Mouse (Mus musculus): Measurements from ENCODE around the gene Tbx4.

Gene Tbx4

DNA sequence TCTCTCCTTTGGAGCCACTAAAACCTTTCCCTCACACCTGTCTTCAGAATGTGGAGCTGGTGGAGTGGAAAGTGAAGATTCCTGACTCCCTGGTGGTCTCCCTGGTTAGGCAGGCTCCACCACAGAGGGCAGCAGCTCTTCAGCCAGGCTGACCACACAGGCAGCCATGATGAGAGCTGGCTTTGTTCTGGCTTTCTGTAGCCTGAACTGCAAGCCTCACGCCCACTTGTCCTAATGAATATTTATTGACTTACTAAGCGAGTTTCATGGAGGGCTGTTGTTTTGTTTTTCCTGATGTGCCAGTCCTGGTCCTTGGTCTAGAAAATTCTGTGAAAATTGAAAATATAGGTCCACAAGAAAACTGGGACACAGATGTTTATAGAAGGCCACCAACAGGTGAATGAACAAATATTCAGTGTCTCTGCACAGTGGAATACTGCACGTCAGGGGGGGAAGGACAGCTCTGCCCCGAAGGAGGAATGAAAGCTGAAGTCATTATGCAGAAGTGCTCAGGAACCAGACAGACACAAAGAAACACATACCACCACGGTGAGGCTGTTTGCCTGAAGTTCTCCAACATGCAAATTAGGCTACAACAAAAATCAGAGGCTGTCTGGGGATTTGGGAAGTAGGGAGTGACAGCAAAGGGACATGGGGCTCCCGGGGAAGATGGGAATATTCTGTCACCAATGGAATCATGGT lies 28.1 kb upstream of the Tbx4 start:
- no peak for DNase-seq (ENCODE audit: low spot score in 2 of 2)

DNA sequence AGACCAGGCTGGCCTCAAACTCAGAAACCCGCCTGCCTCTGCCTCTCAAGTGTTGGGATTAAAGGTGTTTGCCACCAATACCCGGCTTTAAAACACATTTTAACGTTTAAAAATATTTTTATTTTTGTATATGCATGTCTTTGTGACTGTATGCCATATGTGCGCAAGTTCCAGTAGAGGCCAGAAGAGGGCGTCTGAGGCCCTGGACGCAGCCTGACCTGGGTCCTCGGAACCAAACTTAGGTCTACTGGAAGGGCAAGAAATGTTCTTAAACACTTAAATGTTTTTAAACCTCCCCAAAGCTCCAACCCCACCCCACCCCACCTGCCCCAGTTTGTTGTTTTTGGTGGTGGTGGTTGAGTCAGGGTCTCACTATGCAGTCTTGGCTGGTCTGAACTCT lies 21.9 kb upstream of the Tbx4 start:
- no peak for DNase-seq (ENCODE audit: low spot score in 2 of 2)

DNA sequence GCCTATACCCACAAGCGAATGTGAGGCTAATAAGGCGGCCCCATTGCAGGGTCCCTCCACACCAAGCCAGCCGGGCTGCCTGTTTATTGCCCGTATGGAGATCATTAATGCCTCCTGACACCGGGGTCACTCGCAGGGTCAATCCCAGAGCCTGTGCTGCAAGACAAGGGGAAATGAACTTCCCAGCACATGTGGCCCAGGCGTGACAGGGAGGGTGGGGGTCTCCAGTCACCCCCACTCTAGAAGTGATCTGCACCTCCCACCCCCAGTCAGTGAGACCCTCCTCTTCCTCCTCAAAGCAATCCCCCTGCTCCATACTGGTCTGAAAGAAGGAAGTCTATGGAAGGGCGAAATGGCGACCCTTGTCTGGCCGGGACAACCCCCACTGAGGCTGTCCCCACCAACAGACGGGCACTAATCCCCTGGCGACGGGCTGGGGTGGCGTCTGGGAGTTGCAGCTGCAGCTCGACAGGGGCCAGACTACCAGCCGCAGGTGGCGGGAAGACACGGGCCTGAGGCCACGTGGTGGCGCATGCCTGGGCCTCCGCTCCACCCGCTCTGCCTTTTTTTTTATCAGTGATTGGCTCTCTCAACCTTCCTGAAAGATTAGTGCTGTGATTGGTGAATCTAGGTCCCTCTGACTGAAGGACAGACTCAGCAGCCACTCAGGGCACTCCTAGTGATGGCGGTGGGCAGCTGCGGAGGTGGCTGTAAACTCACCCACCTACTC lies 10.0 kb upstream of the Tbx4 start:
- DNase-seq (ENCODE audit: low spot score in 2 of 2), result no peak

GRCm38 (mm10) chr11:85884498-85884897 lies 1.7 kb upstream of the Tbx4 start:
- DNase-seq (ENCODE audit: low spot score in 2 of 2), result no peak

DNA sequence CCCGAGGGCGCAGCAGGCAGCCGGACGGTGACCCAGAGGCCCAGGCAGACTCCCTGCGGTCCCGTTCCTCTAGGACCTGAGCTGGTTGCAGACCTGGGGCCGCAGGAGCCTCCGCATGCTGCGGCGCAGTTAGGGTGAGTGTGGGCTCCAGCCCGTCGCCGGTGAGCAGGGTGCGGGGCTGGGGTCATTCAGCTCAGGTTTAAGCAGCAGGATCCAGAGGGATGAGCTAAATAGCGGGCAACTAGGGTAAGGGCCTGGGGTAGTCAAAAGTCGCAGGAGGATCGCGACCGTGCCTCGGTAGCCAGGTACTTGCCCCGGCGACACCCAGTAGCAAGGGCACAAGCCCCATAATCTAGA lies 185 bp downstream of the Tbx4 start:
- DNase-seq (ENCODE audit: low spot score in 2 of 2), result no peak

DNA sequence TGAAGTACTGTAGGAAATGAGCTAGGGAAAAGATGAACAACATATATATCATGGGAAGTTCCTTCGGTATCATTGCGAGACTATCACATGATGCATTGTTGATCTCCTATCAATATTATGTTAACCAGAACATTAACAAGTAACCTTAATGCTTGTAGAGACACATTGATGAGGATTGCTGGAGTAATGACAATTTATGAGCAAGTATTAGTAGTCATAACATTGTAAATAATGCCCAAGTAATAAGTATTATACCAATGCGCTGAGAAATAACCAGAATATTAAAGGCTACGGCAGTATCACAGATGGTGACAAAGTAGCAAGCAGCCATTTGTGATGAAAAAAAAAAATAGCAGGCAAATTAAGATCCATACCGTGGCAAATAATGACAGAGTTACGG lies 1.1 kb downstream of the Tbx4 start:
- DNase-seq (ENCODE audit: low spot score in 2 of 2), result no peak

- no peak for DNase-seq (ENCODE audit: low spot score in 2 of 2)
These were observed 1.7 kb downstream of the Tbx4 start for GRCm38 (mm10) chr11:85887801-85888450.

- DNase-seq (ENCODE audit: low spot score in 2 of 2), result no peak
These were observed 2.3 kb downstream of the Tbx4 start for GRCm38 (mm10) chr11:85888451-85888961.

GRCm38 (mm10) chr11:85889056-85889729 lies 3.0 kb downstream of the Tbx4 start:
- no peak for DNase-seq (ENCODE audit: low spot score in 2 of 2)

GRCm38 (mm10) chr11:85889730-85890562 lies 3.7 kb downstream of the Tbx4 start:
- DNase-seq (ENCODE audit: low spot score in 2 of 2), result no peak

- DNase-seq (ENCODE audit: low spot score in 2 of 2), result no peak
These were observed 4.3 kb downstream of the Tbx4 start for GRCm38 (mm10) chr11:85890563-85890845.

DNA sequence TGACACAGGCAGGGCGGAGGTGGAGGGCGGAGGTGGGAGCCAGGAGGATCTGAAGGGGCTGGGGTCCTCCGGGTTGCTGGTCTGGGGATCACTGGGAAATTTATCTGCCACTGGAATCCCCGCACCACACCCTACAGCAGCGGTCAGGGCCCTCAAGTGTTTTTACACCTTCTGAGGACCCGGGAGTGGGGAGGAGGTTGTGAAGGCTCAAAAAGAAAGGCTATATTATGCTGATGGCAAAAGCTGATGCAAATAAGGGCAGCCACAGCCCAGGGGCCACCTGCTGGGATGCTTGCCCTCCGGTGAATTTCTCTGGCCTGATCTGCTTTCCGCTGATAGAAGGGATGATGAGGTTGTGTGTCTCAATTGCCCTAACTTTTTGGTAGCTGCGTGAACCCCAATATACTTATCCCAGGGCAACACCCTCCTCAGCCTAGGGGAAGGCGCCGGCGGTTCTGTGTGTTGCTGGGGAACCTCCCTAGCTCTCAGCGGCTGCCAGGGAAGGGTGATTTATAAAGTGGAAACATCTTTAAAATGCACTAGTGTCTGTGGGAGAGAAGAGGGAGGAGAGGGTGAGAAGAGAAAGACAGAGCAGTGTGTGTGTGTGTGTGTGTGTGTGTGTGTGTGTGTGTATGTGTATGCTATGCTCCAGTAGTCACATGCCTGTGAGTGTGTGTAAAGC lies 4.9 kb downstream of the Tbx4 start:
- no peak for DNase-seq (ENCODE audit: low spot score in 2 of 2)

- DNase-seq (ENCODE audit: low spot score in 2 of 2), result no peak
These were observed 5.4 kb downstream of the Tbx4 start for GRCm38 (mm10) chr11:85891692-85892040.

DNA sequence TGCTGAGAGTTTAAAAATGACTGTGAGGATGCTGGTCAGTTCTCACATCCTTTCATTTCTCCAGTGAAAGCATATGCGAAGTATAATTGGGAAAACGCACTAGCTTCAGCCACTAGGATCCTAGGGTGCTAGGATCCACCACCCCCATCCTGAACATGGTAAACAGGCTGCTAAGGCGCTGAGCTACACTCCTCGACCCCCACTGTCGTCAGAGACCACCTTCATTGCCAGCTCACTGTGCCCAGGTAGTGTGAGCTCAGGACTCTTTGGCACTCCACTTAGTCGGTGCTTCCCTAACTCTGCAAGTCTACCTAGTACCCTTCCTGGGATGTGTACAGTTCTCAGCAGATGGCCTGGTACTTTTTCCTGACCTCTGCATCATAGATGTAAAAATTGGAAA lies 6.5 kb downstream of the Tbx4 start:
- DNase-seq (ENCODE audit: low spot score in 2 of 2), result no peak

DNA sequence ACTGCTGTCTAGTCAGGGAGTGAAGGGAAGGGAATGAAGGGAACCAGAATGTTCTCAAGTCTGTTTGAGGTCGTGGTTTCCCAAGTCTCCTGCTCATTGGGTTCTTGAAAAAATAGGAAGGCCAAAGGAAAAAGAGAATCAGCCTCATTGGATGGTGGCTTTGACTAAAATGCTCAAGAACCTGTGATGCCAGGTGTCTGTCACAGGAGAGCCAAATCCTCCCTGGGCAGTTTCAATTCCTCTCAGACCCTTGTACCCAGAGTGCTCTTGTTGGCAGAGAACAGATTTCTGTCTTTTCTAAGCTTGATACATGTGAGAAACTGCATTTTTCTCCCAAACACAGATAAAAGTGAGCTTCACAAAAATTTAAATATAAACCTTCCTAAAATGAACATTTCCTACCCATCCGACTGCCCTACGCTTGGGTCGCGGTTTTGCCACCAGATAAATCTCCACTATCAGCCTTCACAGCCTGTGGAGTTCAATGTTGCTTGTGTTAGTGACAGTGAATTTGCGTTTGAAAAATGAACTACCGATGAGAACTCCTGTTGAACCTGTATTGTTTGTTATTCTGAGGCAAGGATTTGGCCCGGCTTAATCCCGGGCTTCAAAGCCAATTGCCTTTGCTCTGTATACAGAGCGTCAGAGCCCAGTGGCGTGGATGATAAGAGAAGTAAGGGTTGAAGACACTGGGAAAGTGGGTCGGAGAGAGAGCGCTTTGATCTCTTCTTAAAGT lies 7.3 kb downstream of the Tbx4 start:
- DNase-seq (ENCODE audit: low spot score in 2 of 2), result no peak

DNA sequence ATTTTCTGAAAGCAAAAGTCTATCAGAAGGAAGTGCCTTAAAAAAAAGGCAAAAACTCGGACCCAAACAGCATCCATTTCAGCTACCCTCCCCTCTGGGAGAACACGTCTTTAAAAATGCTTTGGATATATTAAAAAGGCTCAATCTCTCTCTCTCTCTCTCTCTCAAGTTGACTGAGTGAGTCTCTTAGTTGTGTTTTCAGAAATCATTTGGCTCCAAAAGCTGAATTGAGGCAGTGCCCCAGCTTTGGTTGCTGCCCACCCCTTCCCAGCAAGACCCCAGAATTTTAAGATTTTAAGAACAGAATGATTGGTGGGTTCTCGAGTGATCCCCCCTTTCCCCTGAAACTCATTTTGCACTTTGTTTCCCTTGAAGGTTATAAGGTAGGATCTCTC lies 7.9 kb downstream of the Tbx4 start:
- DNase-seq (ENCODE audit: low spot score in 2 of 2), result no peak

- DNase-seq (ENCODE audit: low spot score in 2 of 2), result no peak
These were observed 8.7 kb downstream of the Tbx4 start for GRCm38 (mm10) chr11:85894731-85895545.

DNA sequence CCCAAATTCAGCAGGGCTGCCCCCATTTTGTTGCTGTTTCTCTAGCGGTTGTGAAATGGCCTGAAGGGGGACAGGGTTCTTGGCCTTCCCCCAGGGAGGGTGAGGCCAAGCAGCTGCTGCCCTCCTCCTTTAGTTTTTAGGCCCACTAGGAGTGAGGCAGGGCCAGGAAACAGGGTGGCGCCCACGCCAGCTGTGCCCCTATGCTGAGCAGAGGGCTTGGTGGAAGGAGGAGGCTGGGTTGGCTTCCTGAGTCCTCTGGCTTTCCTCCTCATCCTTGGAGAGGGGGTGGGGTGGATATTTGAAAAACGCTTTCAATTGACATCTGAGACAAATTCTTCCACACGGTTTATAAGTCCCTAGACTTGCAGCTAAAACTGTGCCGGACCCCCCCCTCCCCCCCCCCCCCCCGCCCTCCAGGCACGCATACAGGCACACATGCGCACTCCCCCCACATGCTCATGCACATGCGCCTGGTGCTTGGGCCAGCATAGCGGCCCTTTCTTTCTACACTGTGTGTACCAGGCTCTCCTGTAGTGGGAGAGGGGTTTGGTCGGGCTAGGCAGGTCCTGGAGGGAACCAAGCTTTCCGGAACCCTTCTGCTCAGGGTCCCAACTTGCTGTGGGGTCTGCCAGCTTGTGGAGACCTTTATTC lies 10.2 kb downstream of the Tbx4 start:
- no peak for DNase-seq (ENCODE audit: low spot score in 2 of 2)

DNA sequence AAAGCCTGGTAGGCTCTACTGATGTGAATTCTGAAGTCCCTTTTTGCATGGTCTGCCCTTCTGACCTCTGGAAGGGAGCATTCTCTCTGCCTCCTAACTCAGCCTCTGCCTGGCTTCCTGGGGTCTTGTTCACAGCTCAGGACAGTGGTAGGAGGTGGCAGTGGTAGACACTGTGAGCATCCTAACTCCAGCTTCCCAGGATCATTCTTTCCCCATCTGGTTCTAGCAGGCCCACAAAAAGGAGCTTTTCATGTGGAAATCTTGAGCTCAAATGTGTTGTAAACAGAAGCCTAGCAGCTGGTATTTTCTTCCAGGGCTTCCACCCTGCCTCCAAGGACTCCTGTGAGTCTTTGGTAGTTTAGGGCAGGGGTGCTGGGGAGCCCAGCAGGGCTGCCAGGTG lies 14.1 kb downstream of the Tbx4 start:
- no peak for DNase-seq (ENCODE audit: low spot score in 2 of 2)

Data from spleen, postnatal 4 days (tissue).